In the genomic region with DNA sequence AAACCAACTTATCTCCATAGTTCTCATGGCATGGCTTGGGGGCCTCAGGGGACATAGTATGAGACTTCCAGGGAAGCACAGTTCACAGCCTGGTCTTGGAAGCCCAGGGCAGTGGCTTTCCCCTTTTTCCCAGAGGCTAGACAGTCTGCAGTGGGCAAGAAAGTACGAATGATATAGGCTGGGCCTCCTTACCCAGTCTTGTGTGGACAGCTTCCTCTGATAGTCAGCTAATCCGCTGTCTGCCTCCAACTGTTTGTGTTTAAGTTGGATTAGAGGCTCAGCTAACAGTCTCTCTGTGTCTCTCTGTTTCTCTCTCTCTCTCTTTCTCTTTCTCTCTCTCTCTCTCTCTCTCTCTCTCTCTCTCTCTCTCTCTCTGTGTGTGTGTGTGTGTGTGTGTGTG, we compare ENCODE assay signal across 17 mouse cellular contexts.
DNase-seq lines count a peak whose midpoint lies in the region; ATAC-seq and TF ChIP-seq lines count a peak whose summit lies in the region.
"Had no signal": no experiment of that assay in that cellular context is flagged by ENCODE, and none has a peak within 500 bp of the region (broad histone marks: within the 10 kb centered on the region; RNA-seq: fewer than 3 reads in every experiment).

No protein-coding gene starts in this region.

- H3K36me3 ChIP-seq in heart, embryonic 12.5 days, result no peaks in the 10 kb centered on the region
- no peaks in the 10 kb centered on the region for H3K36me3 ChIP-seq in lung, embryonic 14.5 days (ENCODE audit: insufficient read depth)
- H3K36me3 ChIP-seq in lung, postnatal 0 days (ENCODE audit: insufficient read depth, low read length), result no peaks in the 10 kb centered on the region
- H3K36me3 ChIP-seq in embryonic facial prominence, embryonic 10.5 days (replicated peaks), result no peaks in the 10 kb centered on the region
- H3K36me3 ChIP-seq in stomach, embryonic 15.5 days, result no peaks in the 10 kb centered on the region
- H3K36me3 ChIP-seq: embryonic facial prominence, embryonic 15.5 days had no signal

- TF ChIP-seq CTCF in lung, embryonic 14.5 days (IDR thresholded peaks at IDR 0.05; ENCODE audit: low read depth), result no peak
- no peak for TF ChIP-seq CTCF in lung, postnatal 0 days (IDR thresholded peaks at IDR 0.05)

- no peaks in the 10 kb centered on the region for H3K9me3 ChIP-seq in heart, embryonic 12.5 days (replicated peaks)
- no peaks in the 10 kb centered on the region for H3K9me3 ChIP-seq in lung, embryonic 14.5 days (ENCODE audit: low read depth, low read length)
- H3K9me3 ChIP-seq in lung, postnatal 0 days (ENCODE audit: low read length), result no peaks in the 10 kb centered on the region
- H3K9me3 ChIP-seq in embryonic facial prominence, embryonic 10.5 days, result no peaks in the 10 kb centered on the region
- no peaks in the 10 kb centered on the region for H3K9me3 ChIP-seq in stomach, embryonic 15.5 days
- H3K9me3 ChIP-seq: embryonic facial prominence, embryonic 15.5 days had no signal

- no peak for DNase-seq in heart, adult 9 months (ENCODE audit: low spot score in 2 of 2)
- no peak for DNase-seq in lung, embryonic 14.5 days
- DNase-seq in lung, postnatal 0 days (ENCODE audit: low spot score), result no peak
- no peak for DNase-seq in embryonic facial prominence, embryonic 10.5 days (ENCODE audit: low spot score)
- no peak for DNase-seq in urinary bladder, postnatal 10 days (ENCODE audit: low spot score)
- DNase-seq: B cell, adult 2 months; cerebellum, adult 11-12 months; embryo, embryonic 11 days; kidney, adult 2 months; kidney, postnatal 10 days; lung, adult 2 months; thymus, postnatal 36 days had no signal

- H3K27me3 ChIP-seq in heart, embryonic 12.5 days (replicated peaks), result peaks cover 41% of the 10 kb centered on the region
- H3K27me3 ChIP-seq in lung, embryonic 14.5 days (ENCODE audit: insufficient read depth, low read length), result no peaks in the 10 kb centered on the region; the same call in 1 of the 2 replicates
- no peaks in the 10 kb centered on the region for H3K27me3 ChIP-seq in lung, postnatal 0 days (replicated peaks; ENCODE audit: insufficient read depth, low read length)
- H3K27me3 ChIP-seq in embryonic facial prominence, embryonic 10.5 days (replicated peaks; ENCODE audit: low read depth, poor library complexity, severe bottlenecking), result peaks cover 8% of the 10 kb centered on the region; the same call in 1 of the 2 replicates
- no peaks in the 10 kb centered on the region for H3K27me3 ChIP-seq in stomach, embryonic 15.5 days (replicated peaks)
- H3K27me3 ChIP-seq: embryonic facial prominence, embryonic 15.5 days had no signal

- peaks cover 29% of the 10 kb centered on the region for H3K4me1 ChIP-seq in heart, embryonic 12.5 days (replicated peaks)
- peaks cover 28% of the 10 kb centered on the region for H3K4me1 ChIP-seq in lung, embryonic 14.5 days (ENCODE audit: insufficient read depth)
- H3K4me1 ChIP-seq in lung, postnatal 0 days (ENCODE audit: insufficient read depth, low read depth, low read length), result no peaks in the 10 kb centered on the region
- H3K4me1 ChIP-seq in embryonic facial prominence, embryonic 10.5 days, result peaks cover 29% of the 10 kb centered on the region
- H3K4me1 ChIP-seq in stomach, embryonic 15.5 days, result peaks cover 18% of the 10 kb centered on the region

- 0 out of 2 replicates have a peak overlapping the region, but pooled peaks have one; percentile 2 for H3K9ac ChIP-seq in heart, embryonic 12.5 days
- no peak overlapping the region for H3K9ac ChIP-seq in lung, embryonic 14.5 days
- no peak overlapping the region for H3K9ac ChIP-seq in lung, postnatal 0 days (replicated peaks; ENCODE audit: low read depth)
- H3K9ac ChIP-seq in stomach, embryonic 15.5 days, result no peak overlapping the region
- H3K9ac ChIP-seq: embryonic facial prominence, embryonic 15.5 days had no signal

- no peak for ATAC-seq in heart, embryonic 12.5 days (ENCODE audit: insufficient number of reproducible peaks, low FRiP score)
- no peak for ATAC-seq in lung, embryonic 14.5 days (ENCODE audit: insufficient read depth)
- no peak for ATAC-seq in lung, postnatal 0 days
- ATAC-seq in stomach, embryonic 15.5 days (ENCODE audit: insufficient read depth, low FRiP score, low read depth), result no peak
- ATAC-seq: hindbrain, embryonic 16.5 days had no signal

- 30% methylated on average over 2 of the region's 2 CpGs for WGBS in heart, embryonic 12.5 days
- WGBS in lung, embryonic 14.5 days, result 36% methylated on average over 2 of the region's 2 CpGs
- 35% methylated on average over 2 of the region's 2 CpGs for WGBS in lung, postnatal 0 days
- WGBS in embryonic facial prominence, embryonic 10.5 days, result 45% methylated on average over 2 of the region's 2 CpGs
- 39% methylated on average over 2 of the region's 2 CpGs for WGBS in stomach, embryonic 15.5 days

- TF ChIP-seq EP300 in lung, postnatal 0 days (IDR thresholded peaks at IDR 0.05), result no peak

- no peak overlapping the region for H3K27ac ChIP-seq in heart, embryonic 12.5 days (ENCODE audit: poor library complexity, severe bottlenecking)
- peak overlapping the region; percentile 91 for H3K27ac ChIP-seq in lung, embryonic 14.5 days (ENCODE audit: low read depth)
- H3K27ac ChIP-seq in lung, postnatal 0 days (ENCODE audit: low read length), result no peak overlapping the region
- 0 out of 2 replicates have a peak overlapping the region, but pooled peaks have one; percentile 48 for H3K27ac ChIP-seq in embryonic facial prominence, embryonic 10.5 days (replicated peaks)
- H3K27ac ChIP-seq in stomach, embryonic 15.5 days, result peak overlapping the region; percentile 42; the same call in 1 of the 2 replicates
- H3K27ac ChIP-seq: embryonic facial prominence, embryonic 15.5 days had no signal

- no peak overlapping the region for H3K4me3 ChIP-seq in heart, embryonic 12.5 days
- no peak overlapping the region for H3K4me3 ChIP-seq in lung, embryonic 14.5 days (ENCODE audit: low read depth, low read length)
- H3K4me3 ChIP-seq in lung, postnatal 0 days (ENCODE audit: low read depth, low read length), result no peak overlapping the region
- no peak overlapping the region for H3K4me3 ChIP-seq in embryonic facial prominence, embryonic 10.5 days
- H3K4me3 ChIP-seq in stomach, embryonic 15.5 days (replicated peaks), result no peak overlapping the region
- H3K4me3 ChIP-seq: embryonic facial prominence, embryonic 15.5 days; gastrocnemius, adult 2 months had no signal

- no peak overlapping the region for H3K4me2 ChIP-seq in heart, embryonic 12.5 days
- H3K4me2 ChIP-seq in lung, embryonic 14.5 days, result no peak overlapping the region
- H3K4me2 ChIP-seq in lung, postnatal 0 days (replicated peaks; ENCODE audit: low read depth, low read length), result no peak overlapping the region
- no peak overlapping the region for H3K4me2 ChIP-seq in stomach, embryonic 15.5 days
- H3K4me2 ChIP-seq: embryonic facial prominence, embryonic 15.5 days had no signal

Comparison
In these comparisons a context has a peak if more than half of its experiments do, and no peak if none do; other contexts are left out.
1. H3K27ac ChIP-seq: peak in lung, embryonic 14.5 days (single experiment), embryonic facial prominence, embryonic 10.5 days (single experiment) and stomach, embryonic 15.5 days (single experiment); none in heart, embryonic 12.5 days (single experiment) and lung, postnatal 0 days (single experiment).